Mouse (Mus musculus) cerebellum, postnatal 14 days (tissue): Measurements from ENCODE around the gene Gucy2g.
A peak's percentile ranks its signal among the peaks of the same experiment; 100 is the strongest.

Source experiments
- DNase-seq, 2 experiments: peaks; one replicate each; pipeline ENCODE4 v3.0.0; 2021; ENCODE audit warnings: mixed read lengths in 2 of 2

The Gucy2g gene

GRCm38 (mm10) chr19:55247563-55247962, 6.5 kb upstream of the Gucy2g start:
- no peak for DNase-seq

- peak; percentile 43 to 61 for DNase-seq
Observed at GRCm38 (mm10) chr19:55244791-55245231, 3.8 kb upstream of the Gucy2g start.

GRCm38 (mm10) chr19:55239766-55240426, 1.1 kb downstream of the Gucy2g start:
- no peak for DNase-seq

GRCm38 (mm10) chr19:55236564-55236963, 4.5 kb downstream of the Gucy2g start:
- no peak for DNase-seq

GRCm38 (mm10) chr19:55236026-55236425, 5.0 kb downstream of the Gucy2g start:
- DNase-seq: no peak

GRCm38 (mm10) chr19:55232136-55232535, 8.9 kb downstream of the Gucy2g start:
- no peak for DNase-seq

- DNase-seq: no peak
Observed at GRCm38 (mm10) chr19:55231081-55231480, 10.0 kb downstream of the Gucy2g start.

GRCm38 (mm10) chr19:55227135-55227534, 13.9 kb downstream of the Gucy2g start:
- no peak for DNase-seq

GRCm38 (mm10) chr19:55226621-55227020, 14.4 kb downstream of the Gucy2g start:
- DNase-seq: no peak

GRCm38 (mm10) chr19:55222268-55222667, 18.8 kb downstream of the Gucy2g start:
- no peak for DNase-seq

- DNase-seq: no peak
Observed at GRCm38 (mm10) chr19:55221208-55221607, 19.8 kb downstream of the Gucy2g start.

GRCm38 (mm10) chr19:55219359-55219758, 21.7 kb downstream of the Gucy2g start:
- no peak for DNase-seq

- no peak for DNase-seq
Observed at GRCm38 (mm10) chr19:55218741-55219221, 22.3 kb downstream of the Gucy2g start.

- DNase-seq: peak; percentile 91 to 95
Observed at GRCm38 (mm10) chr19:55218192-55218739, 22.8 kb downstream of the Gucy2g start.

GRCm38 (mm10) chr19:55217365-55217764, 23.7 kb downstream of the Gucy2g start:
- DNase-seq: no peak

GRCm38 (mm10) chr19:55216876-55217275, 24.2 kb downstream of the Gucy2g start:
- no peak for DNase-seq

- no peak for DNase-seq
Observed at GRCm38 (mm10) chr19:55213617-55214340, 27.3 kb downstream of the Gucy2g start.

GRCm38 (mm10) chr19:55211698-55212097, 29.3 kb downstream of the Gucy2g start:
- no peak for DNase-seq

GRCm38 (mm10) chr19:55209084-55209483, 32.0 kb downstream of the Gucy2g start:
- no peak for DNase-seq

- DNase-seq: no peak
Observed at GRCm38 (mm10) chr19:55208654-55209053, 32.4 kb downstream of the Gucy2g start.

- peak in 1 of 2 experiments; percentile 39 for DNase-seq
Observed at GRCm38 (mm10) chr19:55207746-55208538, 33.1 kb downstream of the Gucy2g start.

- DNase-seq: no peak
Observed at GRCm38 (mm10) chr19:55207205-55207604, 33.8 kb downstream of the Gucy2g start.
